Mouse (Mus musculus) heart, embryonic 12.5 days (tissue): ENCODE measurements around the gene Eya2. TPM values are rescaled to one million over a fixed set of nuclear protein-coding genes. Genes with fewer than 3 reads are reported as not detected.
A peak's percentile ranks its signal among the peaks of the same experiment; 100 is the strongest.

Experiments used
- ATAC-seq: fragments of 200-750 bp; cut with Nextera tagmentation; 2 replicates; pipeline ENCODE4 v1.8.0; 2017; ENCODE audit warnings: moderate TSS enrichment, moderate library complexity; ENCODE audit not compliant: insufficient number of reproducible peaks, low FRiP score
- H3K27ac ChIP-seq: fragments of 300-500 bp; sonication (generic); 2 replicates; pipeline ENCODE4 v1.5.1; 2016; ENCODE audit warnings: mild to moderate bottlenecking, moderate library complexity; ENCODE audit not compliant: poor library complexity, severe bottlenecking
- H3K27me3 ChIP-seq: fragments of 300-500 bp; sonication (generic); replicated peaks from 2 replicates; pipeline ENCODE4 v1.6.1; 2016; ENCODE audit warnings: mild to moderate bottlenecking, moderate library complexity
- H3K36me3 ChIP-seq: fragments of 300-500 bp; sonication (generic); 2 replicates; pipeline ENCODE4 v1.6.1; 2016; ENCODE audit warnings: mild to moderate bottlenecking, moderate library complexity
- H3K4me1 ChIP-seq: fragments of 300-500 bp; sonication (generic); replicated peaks from 2 replicates; pipeline ENCODE4 v1.6.1; 2016; ENCODE audit warnings: mild to moderate bottlenecking
- H3K4me2 ChIP-seq: fragments of 300-500 bp; sonication (generic); 2 replicates; pipeline ENCODE4 v1.6.1; 2016; ENCODE audit warnings: mild to moderate bottlenecking, moderate library complexity
- H3K4me3 ChIP-seq: fragments of 300-500 bp; sonication (generic); 2 replicates; pipeline ENCODE4 v1.5.1; 2016; ENCODE audit warnings: mild to moderate bottlenecking
- H3K9ac ChIP-seq: fragments of 300-500 bp; sonication (generic); 2 replicates; pipeline ENCODE4 v1.6.1; 2016; ENCODE audit warnings: mild to moderate bottlenecking, moderate library complexity
- H3K9me3 ChIP-seq: fragments of 300-500 bp; sonication (generic); replicated peaks from 2 replicates; pipeline ENCODE4 v1.6.1; 2016; ENCODE audit warnings: mild to moderate bottlenecking, moderate library complexity
- WGBS: fragments of 180-500 bp; shearing (Covaris S2); methylation state at CpG from one replicate; pipeline ENCODE4 v1.1.7; 2016; 5-methylcytosine and 5-hydroxymethylcytosine counted together
- polyA plus RNA-seq: library from polyadenylated mRNA; unstranded; fragments of >200 nt; fragmentation: Nextera tagmentation; extraction: Ambion mirVana; gene quantifications from 2 replicates; pipeline ENCODE4 v1.2.1, GENCODE M21; 2016

Eya2 gene
- polyA plus RNA-seq, 1 experiment from 2014 or later, result 0.13 TPM

- Histone ChIP-seq H3K36me3 (no peaks in the 10 kb centered on the region), H3K27ac (no peak overlapping the region)
- 61% methylated on average over 23 of the region's 23 CpGs for WGBS
Observed at GRCm38 (mm10) chr2:165717182-165718176, 122.6 kb downstream of the Eya2 start.

GRCm38 (mm10) chr2:165719382-165719781 is 124.5 kb downstream of the Eya2 start:
- Histone ChIP-seq H3K9ac (no peak overlapping the region), H3K4me1 (no peaks in the 10 kb centered on the region), H3K27ac (no peak overlapping the region), H3K27me3 (0 out of 2 replicates have a peak, but pooled peaks cover 10% of the 10 kb centered on the region), H3K36me3 (no peaks in the 10 kb centered on the region), H3K4me2 (no peak overlapping the region), H3K9me3 (no peaks in the 10 kb centered on the region; the same call in 1 of the 2 replicates), H3K4me3 (no peak overlapping the region)
- ATAC-seq, result no peak
- 64% methylated on average over 8 of the region's 8 CpGs for WGBS

More at GRCm38 (mm10) chr2:165717182-165718176, 122.6 kb downstream of the Eya2 start:
- peak; percentile 9; the same call in 1 of the 2 replicates for ATAC-seq
- H3K27me3 ChIP-seq, result 0 out of 2 replicates have a peak, but pooled peaks cover 5% of the 10 kb centered on the region
- H3K4me3 ChIP-seq, result no peak overlapping the region
- no peaks in the 10 kb centered on the region; the same call in 1 of the 2 replicates for H3K9me3 ChIP-seq
- no peak overlapping the region for H3K9ac ChIP-seq
- H3K4me1 ChIP-seq, result no peaks in the 10 kb centered on the region
- H3K4me2 ChIP-seq, result no peak overlapping the region

GRCm38 (mm10) chr2:165721941-165722340 is 127.1 kb downstream of the Eya2 start:
- no peak overlapping the region for H3K4me3 ChIP-seq
- 88% methylated on average over 5 of the region's 5 CpGs for WGBS
- no peak for ATAC-seq

GRCm38 (mm10) chr2:165732552-165733238 is 137.9 kb downstream of the Eya2 start:
- Histone ChIP-seq H3K9me3 (peaks cover 3% of the 10 kb centered on the region; the same call in 1 of the 2 replicates), H3K9ac (no peak overlapping the region), H3K36me3 (no peaks in the 10 kb centered on the region), H3K27ac (no peak overlapping the region), H3K4me3 (no peak overlapping the region), H3K27me3 (peaks cover 25% of the 10 kb centered on the region), H3K4me2 (no peak overlapping the region), H3K4me1 (peaks cover 15% of the 10 kb centered on the region)
- WGBS, result 68% methylated on average over 18 of the region's 18 CpGs
- ATAC-seq, result no peak

More at GRCm38 (mm10) chr2:165721941-165722340, 127.1 kb downstream of the Eya2 start:
- no peaks in the 10 kb centered on the region for H3K36me3 ChIP-seq
- H3K4me2 ChIP-seq, result no peak overlapping the region
- no peaks in the 10 kb centered on the region for H3K4me1 ChIP-seq
- H3K9ac ChIP-seq, result no peak overlapping the region
- no peaks in the 10 kb centered on the region; the same call in 1 of the 2 replicates for H3K9me3 ChIP-seq
- H3K27me3 ChIP-seq, result peaks cover 27% of the 10 kb centered on the region; the same call in 1 of the 2 replicates
- H3K27ac ChIP-seq, result no peak overlapping the region

GRCm38 (mm10) chr2:165733701-165734100 is 138.9 kb downstream of the Eya2 start:
- Histone ChIP-seq H3K9ac (no peak overlapping the region), H3K4me3 (no peak overlapping the region), H3K9me3 (peaks cover 3% of the 10 kb centered on the region; the same call in 1 of the 2 replicates), H3K27me3 (peaks cover 19% of the 10 kb centered on the region), H3K4me1 (peaks cover 11% of the 10 kb centered on the region), H3K4me2 (no peak overlapping the region), H3K27ac (no peak overlapping the region), H3K36me3 (no peaks in the 10 kb centered on the region)
- no peak for ATAC-seq
- 62% methylated on average over 8 of the region's 8 CpGs for WGBS

- no peaks in the 10 kb centered on the region for H3K36me3 ChIP-seq
- H3K4me1 ChIP-seq, result peaks cover 11% of the 10 kb centered on the region
- no peak for ATAC-seq
- H3K4me2 ChIP-seq, result no peak overlapping the region
- no peak overlapping the region for H3K27ac ChIP-seq
- H3K9me3 ChIP-seq, result peaks cover 3% of the 10 kb centered on the region; the same call in 1 of the 2 replicates
- no peak overlapping the region for H3K9ac ChIP-seq
- no peak overlapping the region for H3K4me3 ChIP-seq
- H3K27me3 ChIP-seq, result peaks cover 7% of the 10 kb centered on the region; the same call in 1 of the 2 replicates
- WGBS, result 34% methylated on average over 2 of the region's 2 CpGs
Observed at GRCm38 (mm10) chr2:165736297-165736696, 141.5 kb downstream of the Eya2 start.

GRCm38 (mm10) chr2:165740381-165740780 is 145.5 kb downstream of the Eya2 start:
- Histone ChIP-seq H3K9ac (no peak overlapping the region), H3K4me2 (no peak overlapping the region), H3K27me3 (peaks cover 15% of the 10 kb centered on the region), H3K4me3 (no peak overlapping the region), H3K36me3 (no peaks in the 10 kb centered on the region), H3K27ac (no peak overlapping the region), H3K4me1 (no peaks in the 10 kb centered on the region; the same call in 1 of the 2 replicates), H3K9me3 (no peaks in the 10 kb centered on the region)
- ATAC-seq, result no peak
- WGBS, result 45% methylated on average over 5 of the region's 5 CpGs

GRCm38 (mm10) chr2:165740982-165741381 is 146.2 kb downstream of the Eya2 start:
- no peak overlapping the region for H3K4me3 ChIP-seq
- H3K27ac ChIP-seq, result no peak overlapping the region
- no peak overlapping the region for H3K9ac ChIP-seq
- H3K4me2 ChIP-seq, result no peak overlapping the region
- no peak for ATAC-seq
- H3K36me3 ChIP-seq, result no peaks in the 10 kb centered on the region
- H3K4me1 ChIP-seq, result no peaks in the 10 kb centered on the region; the same call in 1 of the 2 replicates
- H3K27me3 ChIP-seq, result peaks cover 19% of the 10 kb centered on the region
- no peaks in the 10 kb centered on the region for H3K9me3 ChIP-seq
- 12% methylated on average over 9 of the region's 9 CpGs for WGBS

GRCm38 (mm10) chr2:165741526-165742050 is 146.8 kb downstream of the Eya2 start:
- Histone ChIP-seq H3K4me3 (no peak overlapping the region), H3K27ac (no peak overlapping the region), H3K27me3 (peaks cover 22% of the 10 kb centered on the region), H3K9me3 (no peaks in the 10 kb centered on the region), H3K4me1 (no peaks in the 10 kb centered on the region; the same call in 1 of the 2 replicates), H3K4me2 (no peak overlapping the region), H3K9ac (no peak overlapping the region), H3K36me3 (no peaks in the 10 kb centered on the region)
- WGBS, result 35% methylated on average over 11 of the region's 11 CpGs
- no peak for ATAC-seq

GRCm38 (mm10) chr2:165742210-165742786 is 147.5 kb downstream of the Eya2 start:
- Histone ChIP-seq H3K4me3 (no peak overlapping the region), H3K9ac (no peak overlapping the region), H3K27ac (no peak overlapping the region), H3K4me1 (no peaks in the 10 kb centered on the region; the same call in 1 of the 2 replicates), H3K4me2 (no peak overlapping the region), H3K27me3 (peaks cover 22% of the 10 kb centered on the region), H3K36me3 (no peaks in the 10 kb centered on the region), H3K9me3 (no peaks in the 10 kb centered on the region)
- WGBS, result 27% methylated on average over 21 of the region's 21 CpGs
- ATAC-seq, result no peak
